Mouse (Mus musculus): Measurements from ENCODE around the gene Myoz1. TPM values are rescaled to one million over a fixed set of nuclear protein-coding genes. Genes with fewer than 3 reads are reported as not detected.
A peak's percentile ranks its signal among the peaks of the same experiment; 100 is the strongest.

Myoz1 gene
- polyA plus RNA-seq, 1 experiment from 2014 or later: not detected

GRCm38 (mm10) chr14:20698515-20698914 lies 42.2 kb upstream of the Myoz1 start:
- H3K4me2 ChIP-seq (replicated peaks; ENCODE audit: low read depth): no peak overlapping the region
- no peak overlapping the region for H3K9ac ChIP-seq (ENCODE audit: low read depth, low read length)
- H3K9me3 ChIP-seq (ENCODE audit: control insufficient read depth): no peaks in the 10 kb centered on the region
- ATAC-seq: no peak
- H3K27ac ChIP-seq (ENCODE audit: low read depth, low read length): no peak overlapping the region
- peaks cover 7% of the 10 kb centered on the region; the same call in 1 of the 2 replicates for H3K4me1 ChIP-seq (replicated peaks; ENCODE audit: control insufficient read depth, insufficient read depth, low read length)
- no peaks in the 10 kb centered on the region for H3K27me3 ChIP-seq (replicated peaks; ENCODE audit: control insufficient read depth, insufficient read depth, low read length)
- WGBS: 75% methylated on average over 2 of the region's 2 CpGs
- no peak for TF ChIP-seq CTCF (IDR thresholded peaks at IDR 0.05; ENCODE audit: low read depth)
- H3K36me3 ChIP-seq (ENCODE audit: control insufficient read depth, insufficient read depth): peaks cover 6% of the 10 kb centered on the region
- no peak overlapping the region for H3K4me3 ChIP-seq (ENCODE audit: low read depth, low read length)

- peaks cover 6% of the 10 kb centered on the region; the same call in 1 of the 2 replicates for H3K4me1 ChIP-seq (replicated peaks; ENCODE audit: control insufficient read depth, insufficient read depth, low read length)
- peaks cover 21% of the 10 kb centered on the region for H3K36me3 ChIP-seq (ENCODE audit: control insufficient read depth, insufficient read depth)
- 27% methylated on average over 1 of the region's 1 CpGs for WGBS
- H3K9me3 ChIP-seq (ENCODE audit: control insufficient read depth): no peaks in the 10 kb centered on the region
- H3K27me3 ChIP-seq (replicated peaks; ENCODE audit: control insufficient read depth, insufficient read depth, low read length): no peaks in the 10 kb centered on the region
- no peak overlapping the region for H3K27ac ChIP-seq (ENCODE audit: low read depth, low read length)
- no peak for ATAC-seq
- no peak overlapping the region for H3K4me3 ChIP-seq (ENCODE audit: low read depth, low read length)
- H3K9ac ChIP-seq (ENCODE audit: low read depth, low read length): no peak overlapping the region
- H3K4me2 ChIP-seq (replicated peaks; ENCODE audit: low read depth): peak overlapping the region; percentile 89; the same call in 1 of the 2 replicates
- peak; percentile 80 for TF ChIP-seq CTCF (IDR thresholded peaks at IDR 0.05; ENCODE audit: low read depth)
Observed at GRCm38 (mm10) chr14:20696986-20697385, 40.6 kb upstream of the Myoz1 start.

- TF ChIP-seq CTCF (IDR thresholded peaks at IDR 0.05; ENCODE audit: low read depth): no peak
- H3K27me3 ChIP-seq (replicated peaks; ENCODE audit: control insufficient read depth, insufficient read depth, low read length): no peaks in the 10 kb centered on the region
- peaks cover 6% of the 10 kb centered on the region; the same call in 1 of the 2 replicates for H3K4me1 ChIP-seq (replicated peaks; ENCODE audit: control insufficient read depth, insufficient read depth, low read length)
- 10% methylated on average over 27 of the region's 27 CpGs for WGBS
- peak overlapping the region; percentile 92 for H3K9ac ChIP-seq (ENCODE audit: low read depth, low read length)
- H3K4me2 ChIP-seq (replicated peaks; ENCODE audit: low read depth): peak overlapping the region; percentile 89
- peaks cover 31% of the 10 kb centered on the region for H3K36me3 ChIP-seq (ENCODE audit: control insufficient read depth, insufficient read depth)
- H3K4me3 ChIP-seq (ENCODE audit: low read depth, low read length): peak overlapping the region; percentile 91
- no peaks in the 10 kb centered on the region for H3K9me3 ChIP-seq (ENCODE audit: control insufficient read depth)
- ATAC-seq: no peak
- peak overlapping the region; percentile 96 for H3K27ac ChIP-seq (ENCODE audit: low read depth, low read length)
Observed at GRCm38 (mm10) chr14:20695761-20696520, 39.6 kb upstream of the Myoz1 start.

- no peak for TF ChIP-seq CTCF (IDR thresholded peaks at IDR 0.05; ENCODE audit: low read depth)
- Histone ChIP-seq H3K27me3 (replicated peaks; ENCODE audit: control insufficient read depth, insufficient read depth, low read length) (no peaks in the 10 kb centered on the region), H3K4me2 (replicated peaks; ENCODE audit: low read depth) (peak within 1 kb of the TSS; percentile 89), H3K4me1 (replicated peaks; ENCODE audit: control insufficient read depth, insufficient read depth, low read length) (peaks cover 6% of the 10 kb centered on the region; the same call in 1 of the 2 replicates), H3K4me3 (ENCODE audit: low read depth, low read length) (peak within 1 kb of the TSS; percentile 91), H3K9me3 (ENCODE audit: control insufficient read depth) (no peaks in the 10 kb centered on the region), H3K36me3 (ENCODE audit: control insufficient read depth, insufficient read depth) (peaks cover 38% of the 10 kb centered on the region), H3K27ac (ENCODE audit: low read depth, low read length) (peak within 1 kb of the TSS; percentile 96), H3K9ac (ENCODE audit: low read depth, low read length) (peak within 1 kb of the TSS; percentile 92)
- peak; percentile 91 for ATAC-seq
- WGBS: under 1% methylated on average over 111 of the region's 111 CpGs
Observed at GRCm38 (mm10) chr14:20694884-20695760, 38.8 kb upstream of the Myoz1 start, which contains the start of gene Fut11. Gene Fut11 (plus strand): TSS chr14:20694968.

GRCm38 (mm10) chr14:20694185-20694883 lies 38.0 kb upstream of the Myoz1 start:
- Histone ChIP-seq H3K9me3 (ENCODE audit: control insufficient read depth) (no peaks in the 10 kb centered on the region), H3K4me1 (replicated peaks; ENCODE audit: control insufficient read depth, insufficient read depth, low read length) (peaks cover 6% of the 10 kb centered on the region; the same call in 1 of the 2 replicates), H3K27me3 (replicated peaks; ENCODE audit: control insufficient read depth, insufficient read depth, low read length) (no peaks in the 10 kb centered on the region), H3K27ac (ENCODE audit: low read depth, low read length) (peak overlapping the region; percentile 96), H3K36me3 (ENCODE audit: control insufficient read depth, insufficient read depth) (peaks cover 46% of the 10 kb centered on the region), H3K4me3 (ENCODE audit: low read depth, low read length) (peak overlapping the region; percentile 91), H3K4me2 (replicated peaks; ENCODE audit: low read depth) (peak overlapping the region; percentile 89), H3K9ac (ENCODE audit: low read depth, low read length) (peak overlapping the region; percentile 92; the same call in 1 of the 2 replicates)
- ATAC-seq: no peak; the same call in 1 of the 2 replicates
- no peak for TF ChIP-seq CTCF (IDR thresholded peaks at IDR 0.05; ENCODE audit: low read depth)
- WGBS: 42% methylated on average over 13 of the region's 13 CpGs
